Mouse (Mus musculus) fibroblast of lung, adult 2 months (primary cell): ENCODE measurements around the gene Pdk4.

Experiments used
- DNase-seq: peaks from one replicate; pipeline ENCODE4 v3.0.0-alpha.2; 2011; ENCODE audit warnings: low read depth

Gene Pdk4

DNA sequence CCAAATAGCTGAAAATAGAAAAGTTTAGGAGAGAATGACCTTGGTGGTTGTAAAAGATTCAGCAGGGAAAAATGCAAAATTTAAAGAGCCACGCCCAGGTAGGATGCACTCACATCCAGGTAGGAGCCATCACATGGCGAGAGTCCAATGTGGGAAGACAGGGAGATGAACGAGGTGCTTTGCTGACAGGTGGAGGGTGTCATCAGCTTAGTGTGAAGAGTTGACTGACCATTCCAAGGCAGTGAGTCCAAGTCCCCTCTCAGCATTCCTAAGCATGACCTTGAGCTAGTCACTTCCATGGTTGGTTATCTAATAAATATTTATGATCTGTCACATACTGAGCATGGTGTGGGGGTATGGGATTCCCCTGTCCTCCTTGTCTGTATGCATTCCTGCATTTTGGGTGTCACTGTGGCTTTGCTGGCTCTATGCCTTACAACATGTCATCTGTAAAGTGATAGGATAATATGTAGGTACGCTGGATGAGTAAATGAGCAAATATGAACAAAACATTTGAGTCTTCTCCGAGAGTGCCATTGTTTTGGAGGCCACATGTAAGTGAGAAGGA lies 51.7 kb downstream of the Pdk4 start:
- DNase-seq = no peak

DNA sequence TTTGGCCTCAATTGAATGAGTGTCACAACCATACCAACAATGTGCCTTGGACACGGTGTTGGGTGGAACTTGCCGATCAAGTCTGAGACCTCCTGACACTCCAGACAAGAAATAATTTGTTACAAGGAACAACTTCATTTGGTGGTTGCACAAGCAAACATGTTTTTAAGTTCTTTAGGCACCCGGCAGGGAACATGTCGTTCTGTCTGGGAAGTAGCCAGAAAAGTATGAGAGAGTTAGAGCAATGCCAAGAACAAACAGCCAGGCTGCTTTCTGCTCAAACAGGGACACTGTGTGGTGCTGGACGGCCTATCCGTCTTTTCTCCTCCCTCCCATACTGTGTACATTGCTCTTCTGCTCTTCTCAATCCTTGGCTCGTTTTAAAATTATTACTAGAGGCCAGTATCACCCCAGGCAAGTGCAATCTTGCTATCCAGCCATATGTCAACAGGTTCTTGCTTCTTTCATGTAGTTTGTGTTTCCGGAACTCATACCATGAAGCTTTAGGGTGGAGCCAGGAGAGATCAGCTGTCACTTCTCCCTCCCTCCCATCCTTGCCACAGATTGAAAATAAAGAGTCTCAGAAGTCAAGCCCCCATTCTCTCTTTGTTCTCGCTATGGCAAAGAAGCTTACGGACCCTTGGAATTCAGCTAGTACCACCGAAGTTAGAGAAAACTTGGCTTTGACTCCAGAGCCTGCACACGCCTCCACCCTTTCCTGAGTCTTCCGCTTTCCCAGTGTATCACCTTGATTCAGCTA lies 52.8 kb downstream of the Pdk4 start:
- DNase-seq = peak; percentile 78

DNA sequence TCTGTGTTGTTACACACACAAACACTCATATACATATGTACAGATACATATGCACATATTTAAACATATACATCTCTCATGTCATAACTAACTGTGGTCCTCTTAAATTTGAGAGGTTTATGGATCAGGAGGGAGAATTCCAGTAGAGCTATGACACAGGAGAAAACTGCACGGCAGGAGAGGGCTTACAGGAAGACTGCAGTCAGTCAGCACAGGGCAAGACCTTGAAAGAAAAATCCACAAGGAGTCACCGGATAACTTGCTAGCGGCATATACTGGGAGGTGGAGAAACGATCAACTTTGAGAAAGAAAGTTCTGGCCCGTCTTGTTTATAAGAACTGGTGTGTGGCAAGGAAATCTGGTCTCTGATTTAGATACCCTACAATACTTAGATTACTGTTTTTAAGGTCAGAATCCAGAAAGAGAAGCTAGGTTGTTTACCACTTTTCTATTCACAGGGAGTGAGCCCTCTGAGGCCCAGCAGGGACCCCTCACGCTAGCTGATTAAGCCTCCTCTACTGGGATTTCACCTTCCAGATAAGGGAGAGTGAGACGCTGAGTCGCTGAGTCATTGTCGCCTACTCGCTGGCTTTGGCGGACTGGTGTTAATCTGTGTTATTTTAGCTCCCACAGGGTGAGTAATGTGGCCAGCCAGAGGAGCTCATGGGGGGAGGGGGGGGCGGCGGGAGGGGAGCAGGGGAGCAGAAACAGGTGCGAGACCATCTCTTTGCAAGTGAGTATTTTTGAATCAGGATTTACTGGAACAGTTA lies 53.6 kb downstream of the Pdk4 start:
- DNase-seq = peak; percentile 77

DNA sequence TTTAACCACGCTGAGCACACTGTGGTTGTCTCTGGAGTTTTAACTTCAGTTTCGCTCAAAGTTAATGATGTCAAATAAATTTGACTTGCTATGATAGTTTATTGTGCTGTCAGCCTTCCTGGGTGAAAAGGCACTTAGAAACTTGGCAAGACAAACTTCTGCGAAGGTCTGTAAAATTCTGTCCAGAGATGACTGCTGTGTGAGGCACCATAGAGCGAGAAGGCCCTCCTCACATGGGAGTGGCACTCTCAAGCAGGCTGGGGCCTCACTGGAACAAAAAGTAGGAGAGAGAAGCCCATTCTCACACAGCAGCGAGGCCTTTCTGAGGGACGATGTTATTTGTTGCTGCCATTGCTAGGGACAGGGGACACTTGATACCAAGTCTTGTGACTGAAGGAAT lies 54.9 kb downstream of the Pdk4 start:
- DNase-seq = no peak

DNA sequence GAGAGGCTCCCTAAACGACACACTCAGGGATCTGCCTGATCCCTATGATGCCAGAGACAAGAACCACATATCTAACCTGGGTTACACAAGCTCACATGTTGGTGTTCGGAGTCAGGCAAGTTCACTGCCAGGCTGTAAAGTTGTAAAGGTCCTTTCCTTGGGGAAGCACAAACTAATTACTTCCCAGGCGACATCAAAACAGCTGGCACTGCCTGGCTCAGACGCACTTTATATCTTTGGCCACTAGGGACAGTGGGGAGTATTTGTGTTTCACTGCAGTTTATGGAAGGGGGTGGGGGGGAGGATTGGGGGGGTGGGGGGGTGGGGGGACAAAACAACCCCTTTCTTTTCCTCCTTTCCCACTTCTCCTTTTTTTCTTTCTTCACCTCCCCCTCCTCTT lies 58.4 kb downstream of the Pdk4 start:
- DNase-seq = no peak

DNA sequence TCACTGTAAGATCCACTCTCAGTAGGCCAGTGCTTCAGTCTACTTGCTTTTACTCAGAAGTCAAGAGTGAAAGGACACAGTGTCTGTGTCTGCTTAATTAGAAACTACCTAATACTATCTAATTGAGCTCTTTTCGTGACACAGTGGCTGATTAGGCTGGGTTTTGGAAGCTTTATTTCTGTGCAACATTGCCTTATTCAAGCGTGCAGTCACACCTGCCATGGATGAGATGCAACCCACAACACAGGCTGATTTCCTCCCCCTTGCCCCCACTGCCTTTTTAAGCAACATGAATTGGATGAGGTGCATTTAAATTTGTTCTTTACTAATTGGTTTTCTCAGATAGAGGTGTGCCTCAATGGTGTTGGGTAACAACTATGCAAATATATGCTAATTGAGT lies 62.2 kb downstream of the Pdk4 start:
- no peak for DNase-seq
